ENCODE assay signal across 8 mouse cellular contexts in genomic region chr9:107576357-107577107, GRCm38 (mm10). TPM values are rescaled to one million over a fixed set of nuclear protein-coding genes. Genes with fewer than 3 reads are reported as not detected.
A peak's percentile ranks its signal among the peaks of the same experiment; 100 is the strongest.
DNase-seq lines count a peak whose midpoint lies in the region; ATAC-seq lines count a peak whose summit lies in the region.

Hyal1 (plus strand) TSS chr9:107576927.

- H3K36me3 ChIP-seq in hindbrain, embryonic 11.5 days (ENCODE audit: control insufficient read depth, insufficient read depth, low read length), result peaks cover 21% of the 10 kb centered on the region
- H3K36me3 ChIP-seq in midbrain, embryonic 15.5 days (replicated peaks), result peaks cover 18% of the 10 kb centered on the region

- peak within 1 kb of the TSS; percentile 57 for H3K9ac ChIP-seq in hindbrain, embryonic 11.5 days (ENCODE audit: low read depth, low read length)
- no peak within 1 kb of the TSS for H3K9ac ChIP-seq in midbrain, embryonic 15.5 days

- no peaks in the 10 kb centered on the region for H3K9me3 ChIP-seq in hindbrain, embryonic 11.5 days (ENCODE audit: control insufficient read depth, low read length)
- H3K9me3 ChIP-seq in midbrain, embryonic 15.5 days, result no peaks in the 10 kb centered on the region

- DNase-seq in R1 (ENCODE audit: low read depth, low spot score), result peak; percentile 90
- DNase-seq in forelimb bud, embryonic 11.5 days (ENCODE audit: low read depth, low spot score), result peak; percentile 70
- DNase-seq in hindbrain, embryonic 11.5 days (ENCODE audit: low spot score), result peak; percentile 81
- DNase-seq in liver, result peak; percentile 95
- DNase-seq in urinary bladder, postnatal 25 days (ENCODE audit: low spot score), result peak; percentile 68
- DNase-seq in thymus, postnatal 4 days, result no peak

- H3K4me2 ChIP-seq in hindbrain, embryonic 11.5 days (replicated peaks; ENCODE audit: low read depth, low read length), result peak within 1 kb of the TSS; percentile 45
- peak within 1 kb of the TSS; percentile 34 for H3K4me2 ChIP-seq in midbrain, embryonic 15.5 days

- peak within 1 kb of the TSS; percentile 71 for H3K4me3 ChIP-seq in brown adipose tissue, adult 24 weeks (ENCODE audit: insufficient read depth, low read depth, low read length)
- H3K4me3 ChIP-seq in hindbrain, embryonic 11.5 days (ENCODE audit: low read depth, low read length), result peak within 1 kb of the TSS; percentile 17
- no peak within 1 kb of the TSS for H3K4me3 ChIP-seq in midbrain, embryonic 15.5 days

- H3K4me1 ChIP-seq in brown adipose tissue, adult 24 weeks (ENCODE audit: control insufficient read depth, insufficient read depth, insufficient read length, low read length), result peaks cover 11% of the 10 kb centered on the region; the same call in 1 of the 2 replicates
- peaks cover 5% of the 10 kb centered on the region for H3K4me1 ChIP-seq in hindbrain, embryonic 11.5 days (replicated peaks; ENCODE audit: control insufficient read depth, insufficient read depth, low read length)
- H3K4me1 ChIP-seq in midbrain, embryonic 15.5 days, result peaks cover 34% of the 10 kb centered on the region

- peak; percentile 68 for ATAC-seq in hindbrain, embryonic 11.5 days (ENCODE audit: low FRiP score)
- ATAC-seq in midbrain, embryonic 15.5 days (replicated peaks), result 0 out of 2 replicates have a peak, but pooled peaks have one; percentile 30

- peak within 1 kb of the TSS; percentile 56 for H3K27ac ChIP-seq in brown adipose tissue, adult 24 weeks (replicated peaks; ENCODE audit: low read depth, low read length)
- 0 out of 2 replicates have a peak within 1 kb of the TSS, but pooled peaks have one; percentile 10 for H3K27ac ChIP-seq in hindbrain, embryonic 11.5 days (ENCODE audit: low read depth, low read length)
- peak within 1 kb of the TSS; percentile 43; the same call in 1 of the 2 replicates for H3K27ac ChIP-seq in midbrain, embryonic 15.5 days

- no peaks in the 10 kb centered on the region for H3K27me3 ChIP-seq in hindbrain, embryonic 11.5 days (ENCODE audit: control insufficient read depth, insufficient read depth, low read length)
- no peaks in the 10 kb centered on the region for H3K27me3 ChIP-seq in midbrain, embryonic 15.5 days (replicated peaks)

- WGBS in hindbrain, embryonic 11.5 days, result 28% methylated on average over 16 of the region's 16 CpGs
- 25% methylated on average over 16 of the region's 16 CpGs for WGBS in midbrain, embryonic 15.5 days

RNA-seq across cellular contexts. Expression of gene Hyal1, which starts in this region (rescaled TPM):
- polyA plus RNA-seq in brown adipose tissue, adult 24 weeks (2012; ENCODE audit: insufficient read depth, insufficient read length, missing spikeins), result 25.2 and 46.4 TPM in 2 replicates
- 3.6 and 4.4 TPM in 2 replicates for polyA plus RNA-seq in hindbrain, embryonic 11.5 days (2014; fragmentation: Nextera tagmentation; extraction: Ambion mirVana)
- 7.9 and 9.5 TPM in 2 replicates for polyA plus RNA-seq in midbrain, embryonic 15.5 days (2015; fragmentation: Nextera tagmentation; extraction: Ambion mirVana)
